Mouse (Mus musculus): Measurements from ENCODE around the gene Smc2. TPM values are rescaled to one million over a fixed set of nuclear protein-coding genes. Genes with fewer than 3 reads are reported as not detected.

The Smc2 gene
- polyA plus RNA-seq (2015; fragmentation: Illumina TruSeq; extraction: RNeasy Lipid Tissue Mini Kit (QIAGEN cat#74804); ENCODE audit: low read depth, low replicate concordance): 5.0 TPM

GRCm38 (mm10) chr4:52438886-52439664, at the start of gene Smc2:
Gene Smc2 (plus strand): TSS chr4:52439243.

GRCm38 (mm10) chr4:52497144-52497543, 58.1 kb downstream of the Smc2 start, which contains the start of gene Vma21-ps:
Gene Vma21-ps (minus strand): TSS chr4:52497244.

Other genes with a start within 250 kb of the Smc2 start
- 9.0 TPM for gene Vma21-ps, start 58.0 kb downstream of the Smc2 start, polyA plus RNA-seq (2015; fragmentation: Illumina TruSeq; extraction: RNeasy Lipid Tissue Mini Kit (QIAGEN cat#74804); ENCODE audit: low read depth, low replicate concordance)
- not detected for gene Toporsl, start 157.0 kb downstream of the Smc2 start, polyA plus RNA-seq (2015; fragmentation: Illumina TruSeq; extraction: RNeasy Lipid Tissue Mini Kit (QIAGEN cat#74804); ENCODE audit: low read depth, low replicate concordance)

All from brain, adult 10 weeks (tissue).